Mouse (Mus musculus) CH12.LX (cell line): ENCODE data around the gene Agpat4.

Experiments
- CHD1 ChIP-seq: IDR thresholded peaks from 2 replicates; pipeline ENCODE4 v1.6.1; 2012; ENCODE audit warnings: low read depth, low read length, improper control_type of control experiment, inconsistent platforms
- CHD2 ChIP-seq: IDR thresholded peaks from 2 replicates; pipeline ENCODE4 v1.6.1; 2011; ENCODE audit warnings: low read length, improper control_type of control experiment
- CTCF ChIP-seq, 2 experiments: IDR thresholded peaks in 1 of 2; conservative IDR thresholded peaks in 1 of 2; 2 replicates each; pipeline ENCODE4 v1.5.1; 2011 to 2012; ENCODE audit warnings: low read depth in 2 of 2, low read length in 2 of 2, improper control_type of control experiment in 1 of 2, inconsistent platforms in 1 of 2, mild to moderate bottlenecking in 1 of 2, moderate library complexity in 1 of 2
- EP300 ChIP-seq: IDR thresholded peaks from 2 replicates; pipeline ENCODE4 v1.6.1; 2011; ENCODE audit warnings: low read length, improper control_type of control experiment
- GABPA ChIP-seq: IDR thresholded peaks from 2 replicates; pipeline ENCODE4 v1.6.1; 2012; ENCODE audit warnings: low read depth, low read length, improper control_type of control experiment, inconsistent platforms; ENCODE audit not compliant: insufficient replicate concordance
- MAFK ChIP-seq: IDR thresholded peaks from 2 replicates; pipeline ENCODE4 v1.6.1; 2011; ENCODE audit warnings: low read length, improper control_type of control experiment; ENCODE audit not compliant: insufficient replicate concordance
- MYC ChIP-seq: IDR thresholded peaks from 2 replicates; pipeline ENCODE4 v1.6.1; 2011; ENCODE audit warnings: low read depth, mild to moderate bottlenecking, improper control_type of control experiment, low read length
- NRF1 ChIP-seq: IDR thresholded peaks from 2 replicates; pipeline ENCODE4 v1.6.1; 2014; ENCODE audit warnings: low read depth, mild to moderate bottlenecking, inconsistent platforms, low read length, improper control_type of control experiment, moderate library complexity
- POLR2A ChIP-seq: IDR thresholded peaks from 2 replicates; pipeline ENCODE4 v1.6.1; 2011; ENCODE audit warnings: low read depth, mild to moderate bottlenecking, improper control_type of control experiment, low read length
- POLR2AphosphoS2 ChIP-seq: IDR thresholded peaks from 2 replicates; pipeline ENCODE4 v1.6.1; 2011; ENCODE audit warnings: low read depth, low read length, improper control_type of control experiment
- USF1 ChIP-seq: IDR thresholded peaks from 2 replicates; pipeline ENCODE4 v1.6.1; 2014; ENCODE audit warnings: low read depth, mild to moderate bottlenecking, inconsistent platforms, low read length, improper control_type of control experiment
- USF2 ChIP-seq: conservative IDR thresholded peaks from 2 replicates; pipeline ENCODE4 v1.6.1; 2011; ENCODE audit warnings: low read depth, low read length, improper control_type of control experiment
- ZKSCAN1 ChIP-seq: IDR thresholded peaks from 2 replicates; pipeline ENCODE4 v1.6.1; 2012; ENCODE audit warnings: low read depth, inconsistent platforms, low read length, improper control_type of control experiment, borderline replicate concordance

DNA sequence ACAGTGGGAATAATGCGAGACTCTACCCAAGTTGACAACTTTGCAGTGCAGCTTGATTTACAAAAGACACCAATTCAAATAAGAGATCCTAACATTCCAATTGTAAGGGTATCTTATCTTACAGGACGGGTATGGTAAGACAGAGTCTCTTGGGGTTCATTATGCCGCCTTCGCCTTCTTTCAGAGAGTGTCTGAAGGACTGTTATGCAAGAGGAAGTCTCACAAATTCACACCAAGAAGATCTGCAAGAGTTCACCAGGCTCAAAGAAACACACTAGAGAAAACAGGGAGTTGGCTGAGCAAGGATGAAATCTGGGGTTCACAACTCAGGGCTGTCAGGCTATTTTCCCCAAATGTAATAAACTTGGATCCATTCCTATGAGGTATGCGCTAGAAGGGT lies 36.3 kb upstream of the Agpat4 start:
- TF ChIP-seq CTCF (conservative IDR thresholded peaks at IDR 0.05 in 1 of 2, IDR thresholded peaks at IDR 0.05 in 1 of 2; ENCODE audit: low read depth in 2 of 2, low read length in 2 of 2) = no peak
- no peak for TF ChIP-seq CHD1
- TF ChIP-seq CHD2 = no peak
- no peak for TF ChIP-seq POLR2AphosphoS2
- no peak for TF ChIP-seq MYC
- TF ChIP-seq ZKSCAN1 = no peak
- no peak for TF ChIP-seq EP300
- TF ChIP-seq POLR2A = no peak
- TF ChIP-seq USF1 = no peak
- no peak for TF ChIP-seq MAFK
- no peak for TF ChIP-seq GABPA
- TF ChIP-seq USF2 = no peak
- TF ChIP-seq NRF1 = no peak
